Mouse (Mus musculus) A20 (cell line): ENCODE data around the gene Zscan22.
"Not testable (repeated sequence)": the region's sequence is repeated elsewhere in the genome, so short reads cannot be mapped to it uniquely, and the experiment has no call there.

Source experiments
- DNase-seq: peaks from one replicate; pipeline ENCODE4 v3.0.0-alpha.2; 2011; ENCODE audit warnings: low read depth, low spot score

Gene Zscan22

GRCm38 (mm10) chr7:12927693-12928589 lies 30.3 kb downstream of the Zscan22 start:
- DNase-seq, result peak; percentile 24

- no peak for DNase-seq
Measured at GRCm38 (mm10) chr7:12933615-12934140, 36.1 kb downstream of the Zscan22 start.

- no peak for DNase-seq
Measured at GRCm38 (mm10) chr7:12934808-12935207, 37.2 kb downstream of the Zscan22 start.

GRCm38 (mm10) chr7:12937254-12937803 lies 39.7 kb downstream of the Zscan22 start:
- DNase-seq, result not testable (repeated sequence)

GRCm38 (mm10) chr7:12940599-12940998 lies 43.0 kb downstream of the Zscan22 start:
- DNase-seq, result no peak

GRCm38 (mm10) chr7:12943488-12943887 lies 45.9 kb downstream of the Zscan22 start:
- peak; percentile 71 for DNase-seq

- DNase-seq, result peak; percentile 96
Measured at GRCm38 (mm10) chr7:12949032-12949871, 51.6 kb downstream of the Zscan22 start.

- DNase-seq, result no peak
Measured at GRCm38 (mm10) chr7:12949872-12950229, 52.2 kb downstream of the Zscan22 start.

- DNase-seq, result peak; percentile 42
Measured at GRCm38 (mm10) chr7:12954896-12955295, 57.3 kb downstream of the Zscan22 start.

GRCm38 (mm10) chr7:12957511-12957910 lies 59.9 kb downstream of the Zscan22 start:
- no peak for DNase-seq
